Mouse (Mus musculus) cerebellum, adult 2 months (tissue): Measurements from ENCODE around the gene Lingo2. TPM values are rescaled to one million over a fixed set of nuclear protein-coding genes. Genes with fewer than 3 reads are reported as not detected.

Source experiments
- DNase-seq, 2 experiments: peaks; one replicate each; pipeline ENCODE4 v3.0.0; 2021
- H3K27ac ChIP-seq: fragments of 200-500 bp; 2 replicates; pipeline ENCODE4 v1.5.1; 2012; ENCODE audit warnings: low read length, control low read depth, inconsistent platforms; ENCODE audit not compliant: insufficient read depth
- H3K27me3 ChIP-seq: fragments of 200-500 bp; 2 replicates; pipeline ENCODE4 v1.6.1; 2012; ENCODE audit warnings: inconsistent platforms, mild to moderate bottlenecking, low read length, moderate library complexity; ENCODE audit not compliant: control insufficient read depth, insufficient read depth
- H3K4me1 ChIP-seq: fragments of 200-500 bp; 2 replicates; pipeline ENCODE4 v1.6.1; 2011; ENCODE audit warnings: low read length; ENCODE audit not compliant: control insufficient read depth, insufficient read depth
- H3K4me3 ChIP-seq: fragments of 200-500 bp; replicated peaks from 2 replicates; pipeline ENCODE3; 2011; ENCODE audit warnings: mild to moderate bottlenecking, low read depth, low read length, control low read depth; ENCODE audit not compliant: insufficient read depth
- CTCF ChIP-seq: fragments of 200-500 bp; IDR thresholded peaks from 2 replicates; pipeline ENCODE4 v1.5.1; 2011; ENCODE audit warnings: low read depth, mild to moderate bottlenecking, control low read depth, low read length, moderate library complexity, borderline replicate concordance; ENCODE audit not compliant: insufficient read depth
- POLR2A ChIP-seq: fragments of 200-500 bp; IDR thresholded peaks from 2 replicates; pipeline ENCODE4 v1.6.1; 2011; ENCODE audit warnings: low read length, control low read depth, borderline replicate concordance; ENCODE audit not compliant: insufficient read depth
- WGBS: fragments of 180-500 bp; shearing (Covaris S2); methylation state at CpG from one replicate; pipeline ENCODE4 v1.1.7; 2018; 5-methylcytosine and 5-hydroxymethylcytosine counted together
- polyA plus RNA-seq: library from polyadenylated mRNA; depleted of rRNA; stranded (reverse); fragments of >200 nt; gene quantifications from 2 replicates; pipeline ENCODE4 v1.2.3, GENCODE M21; 2012

Lingo2 gene
- polyA plus RNA-seq, 1 experiment = 6.4 TPM

- WGBS = 56% methylated on average over 2 of the region's 2 CpGs
Measured at GRCm38 (mm10) chr4:36533895-36534294, 417.7 kb downstream of the Lingo2 start.

GRCm38 (mm10) chr4:36490255-36490654 is 461.3 kb downstream of the Lingo2 start:
- Histone ChIP-seq H3K27ac (no peak overlapping the region), H3K27me3 (no peaks in the 10 kb centered on the region), H3K4me3 (no peak overlapping the region), H3K4me1 (no peaks in the 10 kb centered on the region)
- no peak for DNase-seq
- WGBS = 68% methylated on average over 1 of the region's 1 CpGs
- no peak for TF ChIP-seq POLR2A
- TF ChIP-seq CTCF = no peak

More at GRCm38 (mm10) chr4:36533895-36534294, 417.7 kb downstream of the Lingo2 start:
- Histone ChIP-seq H3K27me3 (no peaks in the 10 kb centered on the region), H3K4me3 (no peak overlapping the region), H3K27ac (no peak overlapping the region), H3K4me1 (no peaks in the 10 kb centered on the region)
- TF ChIP-seq CTCF (no peak), POLR2A (no peak)
- no peak for DNase-seq

GRCm38 (mm10) chr4:36435211-36435610 is 516.3 kb downstream of the Lingo2 start:
- H3K27me3 ChIP-seq = no peaks in the 10 kb centered on the region
- 87% methylated on average over 3 of the region's 3 CpGs for WGBS
- TF ChIP-seq POLR2A (no peak), CTCF (no peak)
- DNase-seq = no peak
- H3K4me3 ChIP-seq = no peak overlapping the region
- H3K4me1 ChIP-seq = no peaks in the 10 kb centered on the region
- H3K27ac ChIP-seq = no peak overlapping the region

GRCm38 (mm10) chr4:36426192-36426591 is 525.4 kb downstream of the Lingo2 start:
- WGBS = 11% methylated on average over 5 of the region's 5 CpGs

GRCm38 (mm10) chr4:36407350-36407749 is 544.2 kb downstream of the Lingo2 start:
- Histone ChIP-seq H3K27me3 (no peaks in the 10 kb centered on the region), H3K27ac (no peak overlapping the region), H3K4me1 (no peaks in the 10 kb centered on the region), H3K4me3 (no peak overlapping the region)
- 86% methylated on average over 3 of the region's 3 CpGs for WGBS
- DNase-seq = no peak
- no peak for TF ChIP-seq CTCF
- TF ChIP-seq POLR2A = no peak

More at GRCm38 (mm10) chr4:36426192-36426591, 525.4 kb downstream of the Lingo2 start:
- no peaks in the 10 kb centered on the region for H3K4me1 ChIP-seq
- H3K27ac ChIP-seq = no peak overlapping the region
- H3K4me3 ChIP-seq = no peak overlapping the region
- H3K27me3 ChIP-seq = no peaks in the 10 kb centered on the region
- no peak for DNase-seq
- TF ChIP-seq CTCF = no peak
- TF ChIP-seq POLR2A = no peak

- H3K27me3 ChIP-seq = no peaks in the 10 kb centered on the region
- TF ChIP-seq POLR2A (no peak), CTCF (no peak)
- no peak overlapping the region for H3K27ac ChIP-seq
- 94% methylated on average over 3 of the region's 3 CpGs for WGBS
- no peak for DNase-seq
- H3K4me3 ChIP-seq = no peak overlapping the region
- no peaks in the 10 kb centered on the region for H3K4me1 ChIP-seq
Measured at GRCm38 (mm10) chr4:36368925-36369324, 582.6 kb downstream of the Lingo2 start.

- peak in 1 of 2 experiments; percentile 5 for DNase-seq
- no peaks in the 10 kb centered on the region for H3K27me3 ChIP-seq
- whole genome bisulfite sequencing = 19% methylated on average over 2 of the region's 2 CpGs
- TF ChIP-seq POLR2A (no peak), CTCF (no peak)
- no peak overlapping the region for H3K27ac ChIP-seq
- no peaks in the 10 kb centered on the region for H3K4me1 ChIP-seq
- no peak overlapping the region for H3K4me3 ChIP-seq
Measured at GRCm38 (mm10) chr4:36354401-36354800, 597.1 kb downstream of the Lingo2 start.

GRCm38 (mm10) chr4:36331741-36332140 is 619.8 kb downstream of the Lingo2 start:
- DNase-seq = no peak
- H3K4me3 ChIP-seq = no peak overlapping the region
- H3K27me3 ChIP-seq = no peaks in the 10 kb centered on the region
- H3K4me1 ChIP-seq = no peaks in the 10 kb centered on the region
- WGBS = 86% methylated on average over 1 of the region's 1 CpGs
- no peak overlapping the region for H3K27ac ChIP-seq
- TF ChIP-seq CTCF (no peak), POLR2A (no peak)

- H3K4me3 ChIP-seq = no peak overlapping the region
- no peaks in the 10 kb centered on the region for H3K27me3 ChIP-seq
- DNase-seq = no peak
- TF ChIP-seq POLR2A = no peak
- no peak for TF ChIP-seq CTCF
- no peak overlapping the region for H3K27ac ChIP-seq
- H3K4me1 ChIP-seq = no peaks in the 10 kb centered on the region
Measured at GRCm38 (mm10) chr4:36325603-36326002, 625.9 kb downstream of the Lingo2 start.
